Mouse (Mus musculus) forebrain, embryonic 12.5 days (tissue): ENCODE data around the gene Mef2c. TPM values are rescaled to one million over a fixed set of nuclear protein-coding genes. Genes with fewer than 3 reads are reported as not detected.

Source experiments
- ATAC-seq: fragments of 200-750 bp; cut with Nextera tagmentation; 2 replicates; pipeline ENCODE4 v1.8.0; 2017; ENCODE audit warnings: moderate TSS enrichment; ENCODE audit not compliant: low FRiP score
- H3K27ac ChIP-seq: fragments of 300-500 bp; sonication (generic); 2 replicates; pipeline ENCODE4 v1.5.1; 2016; ENCODE audit warnings: mild to moderate bottlenecking
- H3K27me3 ChIP-seq: fragments of 300-500 bp; sonication (generic); 2 replicates; pipeline ENCODE4 v1.6.1; 2016; ENCODE audit warnings: mild to moderate bottlenecking
- H3K36me3 ChIP-seq: fragments of 300-500 bp; sonication (generic); replicated peaks from 2 replicates; pipeline ENCODE4 v1.6.1; 2016; ENCODE audit warnings: mild to moderate bottlenecking
- H3K4me1 ChIP-seq: fragments of 300-500 bp; sonication (generic); 2 replicates; pipeline ENCODE4 v1.6.1; 2016
- H3K4me2 ChIP-seq: fragments of 300-500 bp; sonication (generic); 2 replicates; pipeline ENCODE4 v1.6.1; 2016; ENCODE audit warnings: mild to moderate bottlenecking, moderate library complexity
- H3K4me3 ChIP-seq: fragments of 300-500 bp; sonication (generic); replicated peaks from 2 replicates; pipeline ENCODE4 v1.5.1; 2016; ENCODE audit warnings: mild to moderate bottlenecking
- H3K9ac ChIP-seq: fragments of 300-500 bp; sonication (generic); 2 replicates; pipeline ENCODE4 v1.6.1; 2016; ENCODE audit warnings: mild to moderate bottlenecking
- H3K9me3 ChIP-seq: fragments of 300-500 bp; sonication (generic); 2 replicates; pipeline ENCODE4 v1.6.1; 2016
- WGBS: fragments of 180-500 bp; shearing (Covaris S2); methylation state at CpG from one replicate; pipeline ENCODE4 v1.1.7; 2016; 5-methylcytosine and 5-hydroxymethylcytosine counted together
- polyA plus RNA-seq: library from polyadenylated mRNA; unstranded; fragments of >200 nt; fragmentation: Nextera tagmentation; extraction: Ambion mirVana; gene quantifications from 2 replicates; pipeline ENCODE4 v1.2.1, GENCODE M21; 2016

The Mef2c gene
- polyA plus RNA-seq, 1 experiment from 2014 or later = 33.3 TPM

- WGBS = 45% methylated on average over 6 of the region's 6 CpGs
- Histone ChIP-seq H3K36me3 (no peaks in the 10 kb centered on the region), H3K4me2 (peak overlapping the region; percentile 78; the same call in 1 of the 2 replicates), H3K27me3 (peaks cover 8% of the 10 kb centered on the region; the same call in 1 of the 2 replicates), H3K4me3 (peak overlapping the region; percentile 63), H3K9me3 (no peaks in the 10 kb centered on the region), H3K4me1 (no peaks in the 10 kb centered on the region; the same call in 1 of the 2 replicates), H3K9ac (no peak overlapping the region), H3K27ac (no peak overlapping the region)
- no peak for ATAC-seq
Measured at GRCm38 (mm10) chr13:83526066-83526465, 22.2 kb downstream of the Mef2c start.

GRCm38 (mm10) chr13:83527921-83528320 lies 24.1 kb downstream of the Mef2c start:
- no peak overlapping the region for H3K4me2 ChIP-seq
- H3K4me3 ChIP-seq = no peak overlapping the region
- WGBS = 45% methylated on average over 9 of the region's 9 CpGs

GRCm38 (mm10) chr13:83529729-83530314 lies 26.0 kb downstream of the Mef2c start:
- Histone ChIP-seq H3K4me3 (no peak overlapping the region), H3K27me3 (0 out of 2 replicates have a peak, but pooled peaks cover 8% of the 10 kb centered on the region), H3K4me1 (peaks cover 4% of the 10 kb centered on the region; the same call in 1 of the 2 replicates), H3K27ac (no peak overlapping the region), H3K9ac (no peak overlapping the region), H3K36me3 (no peaks in the 10 kb centered on the region), H3K9me3 (no peaks in the 10 kb centered on the region), H3K4me2 (no peak overlapping the region)
- 82% methylated on average over 8 of the region's 8 CpGs for WGBS
- no peak for ATAC-seq

More at GRCm38 (mm10) chr13:83527921-83528320, 24.1 kb downstream of the Mef2c start:
- Histone ChIP-seq H3K4me1 (peaks cover 4% of the 10 kb centered on the region; the same call in 1 of the 2 replicates), H3K9me3 (no peaks in the 10 kb centered on the region), H3K27ac (no peak overlapping the region), H3K27me3 (0 out of 2 replicates have a peak, but pooled peaks cover 8% of the 10 kb centered on the region), H3K36me3 (no peaks in the 10 kb centered on the region), H3K9ac (no peak overlapping the region)
- ATAC-seq = no peak

- no peak overlapping the region for H3K9ac ChIP-seq
- no peak overlapping the region for H3K27ac ChIP-seq
- H3K4me1 ChIP-seq = peaks cover 4% of the 10 kb centered on the region; the same call in 1 of the 2 replicates
- no peak for ATAC-seq
- no peaks in the 10 kb centered on the region for H3K9me3 ChIP-seq
- H3K36me3 ChIP-seq = no peaks in the 10 kb centered on the region
- no peak overlapping the region for H3K4me3 ChIP-seq
- 0 out of 2 replicates have a peak, but pooled peaks cover 3% of the 10 kb centered on the region for H3K27me3 ChIP-seq
- 84% methylated on average over 4 of the region's 4 CpGs for WGBS
- no peak overlapping the region for H3K4me2 ChIP-seq
Measured at GRCm38 (mm10) chr13:83530889-83531288, 27.1 kb downstream of the Mef2c start.

- WGBS = 52% methylated on average over 8 of the region's 8 CpGs
- Histone ChIP-seq H3K4me3 (no peak overlapping the region), H3K9ac (no peak overlapping the region), H3K27ac (no peak overlapping the region), H3K36me3 (no peaks in the 10 kb centered on the region), H3K9me3 (no peaks in the 10 kb centered on the region), H3K4me2 (no peak overlapping the region), H3K27me3 (no peaks in the 10 kb centered on the region), H3K4me1 (peaks cover 4% of the 10 kb centered on the region; the same call in 1 of the 2 replicates)
- ATAC-seq = no peak
Measured at GRCm38 (mm10) chr13:83531968-83532591, 28.2 kb downstream of the Mef2c start.

- Histone ChIP-seq H3K27ac (no peak overlapping the region), H3K4me1 (peaks cover 4% of the 10 kb centered on the region; the same call in 1 of the 2 replicates), H3K4me3 (no peak overlapping the region), H3K27me3 (no peaks in the 10 kb centered on the region), H3K9ac (no peak overlapping the region), H3K4me2 (no peak overlapping the region), H3K36me3 (no peaks in the 10 kb centered on the region), H3K9me3 (no peaks in the 10 kb centered on the region)
- 86% methylated on average over 3 of the region's 3 CpGs for WGBS
- ATAC-seq = no peak
Measured at GRCm38 (mm10) chr13:83536361-83536760, 32.5 kb downstream of the Mef2c start.

- 76% methylated on average over 5 of the region's 5 CpGs for WGBS
- ATAC-seq = no peak
- H3K4me3 ChIP-seq = no peak overlapping the region
Measured at GRCm38 (mm10) chr13:83537163-83537562, 33.3 kb downstream of the Mef2c start.

GRCm38 (mm10) chr13:83539921-83540320 lies 36.1 kb downstream of the Mef2c start:
- H3K4me2 ChIP-seq = no peak overlapping the region
- no peaks in the 10 kb centered on the region for H3K4me1 ChIP-seq
- no peaks in the 10 kb centered on the region for H3K36me3 ChIP-seq
- no peak for ATAC-seq
- H3K4me3 ChIP-seq = no peak overlapping the region
- no peak overlapping the region for H3K27ac ChIP-seq
- H3K9me3 ChIP-seq = no peaks in the 10 kb centered on the region
- no peak overlapping the region for H3K9ac ChIP-seq
- no peaks in the 10 kb centered on the region for H3K27me3 ChIP-seq

More at GRCm38 (mm10) chr13:83537163-83537562, 33.3 kb downstream of the Mef2c start:
- Histone ChIP-seq H3K9me3 (no peaks in the 10 kb centered on the region), H3K4me2 (no peak overlapping the region), H3K4me1 (peaks cover 1% of the 10 kb centered on the region; the same call in 1 of the 2 replicates), H3K27me3 (no peaks in the 10 kb centered on the region), H3K9ac (no peak overlapping the region), H3K36me3 (no peaks in the 10 kb centered on the region), H3K27ac (no peak overlapping the region)

GRCm38 (mm10) chr13:83542666-83543065 lies 38.8 kb downstream of the Mef2c start:
- H3K27me3 ChIP-seq = no peaks in the 10 kb centered on the region
- H3K9ac ChIP-seq = no peak overlapping the region
- 45% methylated on average over 5 of the region's 5 CpGs for WGBS
- H3K36me3 ChIP-seq = no peaks in the 10 kb centered on the region
- no peak for ATAC-seq
- no peak overlapping the region for H3K27ac ChIP-seq
- H3K4me2 ChIP-seq = no peak overlapping the region
- no peaks in the 10 kb centered on the region for H3K4me1 ChIP-seq
- no peak overlapping the region for H3K4me3 ChIP-seq
- no peaks in the 10 kb centered on the region for H3K9me3 ChIP-seq

- Histone ChIP-seq H3K4me2 (no peak overlapping the region), H3K27ac (no peak overlapping the region), H3K4me3 (no peak overlapping the region), H3K4me1 (no peaks in the 10 kb centered on the region), H3K9me3 (no peaks in the 10 kb centered on the region), H3K36me3 (no peaks in the 10 kb centered on the region), H3K9ac (no peak overlapping the region), H3K27me3 (no peaks in the 10 kb centered on the region)
- no peak for ATAC-seq
- 87% methylated on average over 4 of the region's 4 CpGs for WGBS
Measured at GRCm38 (mm10) chr13:83544707-83545106, 40.9 kb downstream of the Mef2c start.

GRCm38 (mm10) chr13:83546876-83547275 lies 43.0 kb downstream of the Mef2c start:
- Histone ChIP-seq H3K36me3 (no peaks in the 10 kb centered on the region), H3K27ac (no peak overlapping the region), H3K9ac (no peak overlapping the region), H3K4me1 (no peaks in the 10 kb centered on the region), H3K4me2 (no peak overlapping the region), H3K9me3 (no peaks in the 10 kb centered on the region), H3K4me3 (no peak overlapping the region), H3K27me3 (no peaks in the 10 kb centered on the region)
- ATAC-seq = no peak
- WGBS = 91% methylated on average over 5 of the region's 5 CpGs

GRCm38 (mm10) chr13:83551259-83551658 lies 47.4 kb downstream of the Mef2c start:
- Histone ChIP-seq H3K36me3 (no peaks in the 10 kb centered on the region), H3K4me3 (no peak overlapping the region), H3K27ac (no peak overlapping the region), H3K27me3 (no peaks in the 10 kb centered on the region), H3K4me1 (no peaks in the 10 kb centered on the region), H3K9ac (no peak overlapping the region), H3K9me3 (no peaks in the 10 kb centered on the region), H3K4me2 (no peak overlapping the region)
- ATAC-seq = no peak

GRCm38 (mm10) chr13:83552051-83552450 lies 48.2 kb downstream of the Mef2c start:
- WGBS = 85% methylated on average over 1 of the region's 1 CpGs
- no peak overlapping the region for H3K4me3 ChIP-seq
- no peaks in the 10 kb centered on the region for H3K4me1 ChIP-seq
- H3K9ac ChIP-seq = no peak overlapping the region
- H3K27me3 ChIP-seq = no peaks in the 10 kb centered on the region
- no peaks in the 10 kb centered on the region for H3K9me3 ChIP-seq
- H3K27ac ChIP-seq = no peak overlapping the region
- H3K36me3 ChIP-seq = no peaks in the 10 kb centered on the region
- H3K4me2 ChIP-seq = no peak overlapping the region
- ATAC-seq = no peak
